Mouse (Mus musculus) E14TG2a.4 (cell line): ENCODE measurements around the gene Fam198b.

Experiments used
- CTCF ChIP-seq: conservative IDR thresholded peaks from 2 replicates; pipeline ENCODE4 v1.5.1; 2014; ENCODE audit warnings: low read length
- NANOG ChIP-seq: IDR thresholded peaks from 2 replicates; pipeline ENCODE4 v1.6.1; 2014; ENCODE audit warnings: borderline replicate concordance, low read length, mixed read lengths

DNA sequence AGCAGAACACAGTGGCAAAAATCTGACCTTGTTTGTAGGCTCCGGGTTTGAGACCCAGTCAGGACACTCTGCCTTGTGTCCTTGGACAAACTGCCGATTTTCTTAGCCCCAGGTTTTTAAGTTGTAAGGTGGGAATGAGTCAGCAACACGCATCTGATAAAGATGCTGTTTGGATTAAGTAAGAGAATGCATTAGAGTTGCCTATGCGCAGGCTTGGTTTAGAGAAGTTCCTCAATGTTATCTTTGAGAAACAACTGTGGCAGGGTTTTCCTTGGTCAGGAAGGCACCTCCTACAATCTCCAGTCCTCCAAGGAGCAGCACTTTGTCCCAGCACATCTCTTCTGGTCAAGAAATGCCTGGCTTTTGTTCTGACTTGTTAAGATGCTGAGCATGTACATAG is 82.4 kb downstream of the Fam198b start:
- TF ChIP-seq CTCF = no peak
- TF ChIP-seq NANOG = no peak
